Mouse (Mus musculus) neural tube, embryonic 13.5 days (tissue): ENCODE data around the gene Mindy1. TPM values are rescaled to one million over a fixed set of nuclear protein-coding genes. Genes with fewer than 3 reads are reported as not detected.

Source experiments
- ATAC-seq: fragments of 200-750 bp; cut with Nextera tagmentation; 2 replicates; pipeline ENCODE4 v1.8.0; 2017; ENCODE audit warnings: low read depth, mild to moderate bottlenecking, moderate TSS enrichment, moderate library complexity
- H3K27ac ChIP-seq: fragments of 300-500 bp; sonication (generic); replicated peaks from 2 replicates; pipeline ENCODE4 v1.5.1; 2015; ENCODE audit warnings: moderate library complexity, mild to moderate bottlenecking, inconsistent platforms
- H3K27me3 ChIP-seq: fragments of 300-500 bp; sonication (generic); 2 replicates; pipeline ENCODE4 v1.6.1; 2015; ENCODE audit warnings: mild to moderate bottlenecking, inconsistent platforms
- H3K36me3 ChIP-seq: fragments of 300-500 bp; sonication (generic); 2 replicates; pipeline ENCODE4 v1.6.1; 2015; ENCODE audit warnings: mild to moderate bottlenecking, inconsistent platforms
- H3K4me1 ChIP-seq: fragments of 300-500 bp; sonication (generic); replicated peaks from 2 replicates; pipeline ENCODE4 v1.6.1; 2015; ENCODE audit warnings: inconsistent platforms
- H3K4me2 ChIP-seq: fragments of 300-500 bp; sonication (generic); 2 replicates; pipeline ENCODE4 v1.6.1; 2015; ENCODE audit warnings: inconsistent platforms, mild to moderate bottlenecking, moderate library complexity
- H3K4me3 ChIP-seq: fragments of 300-500 bp; sonication (generic); 2 replicates; pipeline ENCODE4 v1.5.1; 2015; ENCODE audit warnings: mild to moderate bottlenecking, inconsistent platforms
- H3K9ac ChIP-seq: fragments of 300-500 bp; sonication (generic); 2 replicates; pipeline ENCODE4 v1.6.1; 2015; ENCODE audit warnings: moderate library complexity, mild to moderate bottlenecking, inconsistent platforms
- H3K9me3 ChIP-seq: fragments of 300-500 bp; sonication (generic); 2 replicates; pipeline ENCODE4 v1.6.1; 2016; ENCODE audit warnings: inconsistent platforms
- WGBS: fragments of 180-500 bp; shearing (Covaris S2); methylation state at CpG from one replicate; pipeline ENCODE4 v1.1.7; 2015; 5-methylcytosine and 5-hydroxymethylcytosine counted together
- polyA plus RNA-seq: library from polyadenylated mRNA; unstranded; fragments of >200 nt; fragmentation: Nextera tagmentation; extraction: Ambion mirVana; gene quantifications from 2 replicates; pipeline ENCODE4 v1.2.1, GENCODE M21; 2015

The Mindy1 gene
- polyA plus RNA-seq, 1 experiment from 2014 or later, result 52.7 TPM

DNA sequence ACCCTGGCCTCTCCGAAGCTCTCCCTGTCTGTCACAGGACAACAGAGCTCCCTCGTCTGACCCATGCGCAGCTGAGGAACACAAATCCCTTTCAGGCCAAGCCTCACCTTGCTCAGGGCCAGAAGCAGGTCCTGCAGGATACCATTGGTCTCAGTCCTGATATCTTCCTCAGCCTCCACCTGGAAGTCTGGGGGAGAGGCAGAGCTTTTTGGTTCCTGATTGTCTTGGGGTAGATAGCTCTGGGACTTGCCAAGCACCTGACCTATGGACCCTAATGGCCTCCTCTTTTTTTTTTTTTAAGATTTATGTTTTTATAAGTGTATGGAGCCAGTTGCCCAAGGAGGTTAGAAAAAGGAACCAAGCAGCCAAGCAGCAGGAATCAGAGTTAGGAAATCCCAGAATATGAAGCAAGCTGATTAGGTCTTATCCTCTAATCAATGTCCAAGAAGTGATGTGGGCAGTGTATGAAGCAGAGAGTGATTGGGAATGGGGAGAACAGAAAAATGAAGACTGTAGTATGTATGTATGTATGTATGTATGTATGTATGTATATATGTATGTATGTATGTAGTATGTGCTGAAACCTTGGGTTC lies 20.2 kb downstream of the Mindy1 start:
- ATAC-seq, result no peak
- Histone ChIP-seq H3K9me3 (no peaks in the 10 kb centered on the region), H3K4me1 (no peaks in the 10 kb centered on the region), H3K9ac (no peak overlapping the region), H3K36me3 (peaks cover 17% of the 10 kb centered on the region), H3K4me2 (no peak overlapping the region), H3K4me3 (no peak overlapping the region), H3K27me3 (no peaks in the 10 kb centered on the region), H3K27ac (no peak overlapping the region)
- 86% methylated on average over 3 of the region's 3 CpGs for WGBS

DNA sequence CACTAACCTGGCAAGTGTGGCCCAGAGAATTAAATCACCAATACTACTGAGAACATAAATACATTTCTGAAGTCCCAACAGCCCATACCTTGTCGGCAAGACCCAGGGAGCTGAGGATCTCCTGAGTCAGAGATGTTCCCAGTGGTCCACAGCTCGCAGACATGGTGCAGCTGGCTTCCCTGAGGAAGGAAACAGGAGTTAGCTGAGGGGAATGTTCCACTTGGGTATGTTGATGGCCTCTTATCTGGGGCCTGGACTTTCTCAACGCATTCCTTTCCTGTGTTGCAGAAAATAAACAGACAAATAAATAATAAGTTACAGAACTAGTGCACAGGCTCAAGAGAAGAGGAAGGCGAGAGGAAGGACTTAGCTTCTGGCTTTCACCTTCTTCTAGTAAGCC lies 25.1 kb downstream of the Mindy1 start:
- Histone ChIP-seq H3K9ac (no peak overlapping the region), H3K27me3 (no peaks in the 10 kb centered on the region), H3K27ac (no peak overlapping the region), H3K36me3 (no peaks in the 10 kb centered on the region), H3K4me2 (no peak overlapping the region), H3K9me3 (no peaks in the 10 kb centered on the region), H3K4me1 (no peaks in the 10 kb centered on the region), H3K4me3 (no peak overlapping the region)
- ATAC-seq, result no peak
- WGBS, result 86% methylated on average over 4 of the region's 4 CpGs

DNA sequence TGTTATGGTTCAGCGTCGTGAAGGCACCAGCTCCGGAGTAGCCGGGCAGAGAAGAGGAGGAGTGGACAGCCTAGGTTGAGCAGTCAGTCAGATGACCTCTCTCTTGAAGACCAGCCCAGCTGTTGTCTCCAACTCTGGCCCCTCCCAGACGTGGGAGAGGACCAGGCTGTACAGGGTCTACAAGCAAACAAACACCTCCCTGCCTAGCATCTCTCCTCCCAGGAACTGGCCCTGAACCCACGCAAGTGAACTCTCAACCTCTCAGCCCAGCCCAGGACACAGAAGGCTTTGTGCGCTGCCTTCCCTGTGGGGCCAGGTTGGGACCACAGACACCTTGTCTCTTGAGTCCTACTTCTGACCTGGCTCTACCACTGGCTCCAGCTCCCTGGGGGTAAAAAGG lies 26.0 kb downstream of the Mindy1 start, which contains the start of gene Anxa9:
Gene Anxa9, minus strand, starts transcription at position 77 of the 400 bp plus-strand sequence.
- H3K9ac ChIP-seq, result no peak within 1 kb of the TSS
- H3K9me3 ChIP-seq, result no peaks in the 10 kb centered on the region
- WGBS, result 74% methylated on average over 7 of the region's 7 CpGs
- no peak for ATAC-seq
- H3K4me2 ChIP-seq, result no peak within 1 kb of the TSS
- no peak within 1 kb of the TSS for H3K27ac ChIP-seq
- H3K4me3 ChIP-seq, result no peak within 1 kb of the TSS
- no peaks in the 10 kb centered on the region for H3K27me3 ChIP-seq
- H3K36me3 ChIP-seq, result no peaks in the 10 kb centered on the region
- no peaks in the 10 kb centered on the region for H3K4me1 ChIP-seq

DNA sequence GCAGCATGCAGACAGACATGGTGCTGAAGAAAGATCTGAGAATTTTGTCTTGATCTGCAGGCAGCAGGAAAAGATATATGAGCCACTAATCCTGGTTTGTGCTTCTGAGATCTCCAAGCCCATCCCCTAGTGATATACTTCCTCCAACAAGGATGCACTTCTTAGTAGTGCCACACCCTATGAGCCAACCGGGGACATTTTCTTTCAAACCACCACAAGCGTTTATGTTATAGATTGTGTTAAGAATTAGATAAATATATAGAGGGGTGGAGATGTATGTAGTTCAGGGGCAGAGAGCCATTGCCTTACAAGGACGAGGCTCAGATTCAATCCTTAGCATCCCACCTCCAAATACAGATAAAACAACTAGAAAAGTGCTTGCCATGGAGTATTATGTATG lies 29.4 kb downstream of the Mindy1 start:
- WGBS, result 68% methylated on average over 3 of the region's 3 CpGs
- no peak for ATAC-seq

DNA sequence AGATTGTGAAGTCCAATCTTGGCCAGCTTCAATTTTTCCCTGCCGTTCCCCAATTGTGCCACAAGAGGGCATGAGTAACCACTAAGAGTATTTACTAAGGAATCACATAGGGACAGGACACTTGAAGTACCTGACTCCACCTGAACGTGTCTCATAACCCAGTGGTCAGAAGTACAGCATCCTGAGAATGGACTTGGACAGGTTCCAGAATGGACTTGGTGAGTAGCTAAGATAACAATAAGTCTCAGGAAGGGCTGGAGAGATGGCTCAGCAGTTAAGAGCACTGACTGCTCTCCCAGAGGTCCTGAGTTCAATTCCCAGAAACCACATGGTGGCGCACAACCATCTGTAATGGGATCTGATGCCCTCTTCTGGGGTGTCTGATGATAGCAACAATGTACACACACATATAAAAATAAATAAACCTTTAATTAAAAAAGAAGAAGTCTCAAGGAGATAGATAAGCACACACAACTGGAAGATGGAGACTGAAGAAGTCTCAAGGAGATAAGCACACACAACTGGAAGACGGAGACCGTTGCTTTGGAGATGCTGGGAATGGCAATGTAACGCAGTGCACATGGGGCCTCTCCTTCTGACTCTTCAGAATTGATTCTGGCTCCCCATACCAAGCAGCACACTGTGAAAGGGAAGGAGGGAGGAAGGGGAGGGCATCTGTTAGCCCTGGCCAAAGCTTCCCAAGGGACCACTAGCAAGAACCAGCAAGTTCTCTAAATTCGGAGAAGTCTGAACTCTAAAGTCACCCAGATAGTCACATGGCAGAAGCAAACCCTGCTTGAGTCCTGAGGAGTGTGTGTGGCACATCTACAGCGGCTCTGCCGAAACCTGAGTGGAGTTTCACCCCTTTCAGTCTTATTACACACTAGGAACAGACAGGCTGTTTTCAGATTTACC lies 30.1 kb downstream of the Mindy1 start:
- Histone ChIP-seq H3K9ac (no peak overlapping the region), H3K4me3 (no peak overlapping the region), H3K27ac (no peak overlapping the region), H3K27me3 (no peaks in the 10 kb centered on the region), H3K4me1 (peaks cover 15% of the 10 kb centered on the region), H3K9me3 (no peaks in the 10 kb centered on the region), H3K4me2 (no peak overlapping the region), H3K36me3 (no peaks in the 10 kb centered on the region)
- 71% methylated on average over 9 of the region's 9 CpGs for WGBS
- ATAC-seq, result no peak

More for the DNA sequence above, 29.4 kb downstream of the Mindy1 start:
- no peaks in the 10 kb centered on the region for H3K27me3 ChIP-seq
- H3K27ac ChIP-seq, result no peak overlapping the region
- H3K4me2 ChIP-seq, result no peak overlapping the region
- no peak overlapping the region for H3K4me3 ChIP-seq
- H3K9ac ChIP-seq, result no peak overlapping the region
- H3K9me3 ChIP-seq, result no peaks in the 10 kb centered on the region
- no peaks in the 10 kb centered on the region for H3K36me3 ChIP-seq
- peaks cover 8% of the 10 kb centered on the region; the same call in 1 of the 2 replicates for H3K4me1 ChIP-seq

DNA sequence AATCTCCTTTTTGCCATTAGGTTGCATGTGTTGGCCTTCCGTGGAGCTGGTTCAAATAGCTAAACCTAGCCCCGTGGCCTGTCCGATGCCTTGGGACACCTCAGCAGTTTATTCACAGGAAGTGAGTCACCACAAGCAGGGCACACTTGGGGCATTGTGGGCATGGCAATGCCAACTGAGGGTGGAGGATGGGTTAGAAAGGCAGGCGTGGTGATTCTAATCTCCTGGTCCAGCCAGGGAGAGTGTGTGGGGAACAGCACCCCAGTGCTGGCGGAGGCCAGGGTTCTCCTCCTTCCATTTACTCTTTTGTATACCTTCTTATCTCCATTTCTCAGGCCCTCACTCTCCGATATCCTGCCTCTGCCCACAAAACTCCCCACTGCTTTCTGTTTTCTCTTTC lies 31.5 kb downstream of the Mindy1 start:
- no peak for ATAC-seq

DNA sequence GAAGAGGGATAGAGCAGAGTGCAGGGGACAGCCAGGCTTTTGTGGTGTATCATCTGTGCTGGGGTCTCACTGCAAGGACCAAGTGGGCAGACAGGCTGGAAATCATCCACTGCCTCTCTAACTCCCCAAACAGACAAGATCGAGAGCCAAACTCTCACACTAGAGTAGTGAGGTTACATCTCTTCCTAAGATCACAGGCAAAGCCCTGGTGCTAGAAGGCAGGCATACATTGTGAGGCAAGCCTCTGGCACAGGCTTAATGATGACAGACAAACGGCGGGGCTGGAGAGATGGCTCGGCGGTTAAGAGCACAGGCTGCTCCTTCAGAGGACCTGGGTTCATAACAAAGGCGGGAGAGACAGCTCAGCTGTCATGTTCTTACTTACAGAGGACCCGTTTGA lies 32.3 kb downstream of the Mindy1 start:
- ATAC-seq, result no peak
- WGBS, result 38% methylated on average over 7 of the region's 7 CpGs

More for the DNA sequence above, 31.5 kb downstream of the Mindy1 start:
- no peaks in the 10 kb centered on the region for H3K9me3 ChIP-seq
- H3K27me3 ChIP-seq, result no peaks in the 10 kb centered on the region
- WGBS, result 83% methylated on average over 6 of the region's 6 CpGs
- no peak overlapping the region for H3K4me2 ChIP-seq
- no peaks in the 10 kb centered on the region for H3K36me3 ChIP-seq
- H3K4me1 ChIP-seq, result peaks cover 27% of the 10 kb centered on the region
- H3K4me3 ChIP-seq, result no peak overlapping the region
- no peak overlapping the region for H3K27ac ChIP-seq
- H3K9ac ChIP-seq, result no peak overlapping the region

DNA sequence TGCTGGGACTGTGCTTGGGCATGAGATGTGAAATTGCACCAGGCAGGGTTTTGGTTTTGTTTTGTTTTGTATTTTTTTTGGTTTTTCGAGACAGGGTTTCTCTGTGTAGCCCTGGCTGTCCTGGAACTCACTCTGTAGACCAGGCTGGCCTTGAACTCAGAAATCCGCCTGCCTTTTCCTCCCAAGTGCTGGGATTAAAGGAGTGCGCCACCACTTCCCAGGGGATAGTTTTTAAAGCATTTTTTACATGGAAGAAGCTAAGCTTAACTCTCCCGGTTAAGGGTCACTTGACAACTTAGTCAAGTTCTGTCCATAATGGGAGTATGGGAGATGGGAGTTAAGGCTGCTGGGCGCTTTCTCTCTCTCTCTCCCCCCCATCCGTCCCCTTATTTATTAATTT lies 32.9 kb downstream of the Mindy1 start:
- Histone ChIP-seq H3K27me3 (no peaks in the 10 kb centered on the region), H3K27ac (0 out of 2 replicates have a peak overlapping the region, but pooled peaks have one; percentile 92), H3K4me2 (peak overlapping the region; percentile 81), H3K9me3 (no peaks in the 10 kb centered on the region), H3K36me3 (no peaks in the 10 kb centered on the region), H3K4me3 (peak overlapping the region; percentile 88), H3K4me1 (peaks cover 39% of the 10 kb centered on the region), H3K9ac (0 out of 2 replicates have a peak overlapping the region, but pooled peaks have one; percentile 98)
- ATAC-seq, result no peak
- 62% methylated on average over 6 of the region's 6 CpGs for WGBS

More for the DNA sequence above, 32.3 kb downstream of the Mindy1 start:
- Histone ChIP-seq H3K27me3 (no peaks in the 10 kb centered on the region), H3K4me1 (peaks cover 33% of the 10 kb centered on the region), H3K36me3 (no peaks in the 10 kb centered on the region), H3K4me2 (no peak overlapping the region), H3K9ac (no peak overlapping the region), H3K4me3 (no peak overlapping the region), H3K9me3 (no peaks in the 10 kb centered on the region), H3K27ac (no peak overlapping the region)

DNA sequence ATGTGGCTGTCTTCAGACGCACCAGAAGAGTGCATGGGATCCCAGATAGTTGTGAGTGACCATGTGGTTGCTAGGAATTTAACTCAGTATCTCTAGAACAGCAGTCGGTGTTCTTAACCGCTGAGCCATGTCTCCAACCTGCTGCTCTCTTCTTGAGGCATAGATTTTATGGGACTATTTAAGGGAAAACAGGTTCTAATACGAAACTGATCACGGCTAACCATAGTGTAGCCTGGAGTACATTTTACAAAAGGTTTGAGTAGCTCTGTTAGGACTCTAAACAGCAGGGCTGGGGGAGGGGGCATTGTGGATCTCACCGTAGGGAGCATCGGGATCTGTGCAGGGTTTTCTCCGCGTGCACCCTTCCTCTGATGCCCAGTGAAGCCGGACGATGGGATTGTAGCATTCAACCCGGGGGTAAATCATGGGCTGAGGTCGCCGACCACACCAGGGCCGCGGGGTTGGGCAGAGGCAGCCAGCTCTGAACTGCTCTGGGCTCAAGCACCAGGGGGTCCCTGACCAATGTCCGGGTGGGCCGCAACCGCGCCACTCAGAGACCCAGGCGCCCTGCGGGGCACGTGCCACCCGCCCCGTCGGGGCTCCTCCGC lies 33.4 kb downstream of the Mindy1 start, which contains the start of gene Cers2:
Gene Cers2, plus strand, starts transcription at position 306 of the 608 bp plus-strand sequence.
- peak; percentile 30 for ATAC-seq
- 4% methylated on average over 27 of the region's 27 CpGs for WGBS
- peak within 1 kb of the TSS; percentile 92 for H3K27ac ChIP-seq

DNA sequence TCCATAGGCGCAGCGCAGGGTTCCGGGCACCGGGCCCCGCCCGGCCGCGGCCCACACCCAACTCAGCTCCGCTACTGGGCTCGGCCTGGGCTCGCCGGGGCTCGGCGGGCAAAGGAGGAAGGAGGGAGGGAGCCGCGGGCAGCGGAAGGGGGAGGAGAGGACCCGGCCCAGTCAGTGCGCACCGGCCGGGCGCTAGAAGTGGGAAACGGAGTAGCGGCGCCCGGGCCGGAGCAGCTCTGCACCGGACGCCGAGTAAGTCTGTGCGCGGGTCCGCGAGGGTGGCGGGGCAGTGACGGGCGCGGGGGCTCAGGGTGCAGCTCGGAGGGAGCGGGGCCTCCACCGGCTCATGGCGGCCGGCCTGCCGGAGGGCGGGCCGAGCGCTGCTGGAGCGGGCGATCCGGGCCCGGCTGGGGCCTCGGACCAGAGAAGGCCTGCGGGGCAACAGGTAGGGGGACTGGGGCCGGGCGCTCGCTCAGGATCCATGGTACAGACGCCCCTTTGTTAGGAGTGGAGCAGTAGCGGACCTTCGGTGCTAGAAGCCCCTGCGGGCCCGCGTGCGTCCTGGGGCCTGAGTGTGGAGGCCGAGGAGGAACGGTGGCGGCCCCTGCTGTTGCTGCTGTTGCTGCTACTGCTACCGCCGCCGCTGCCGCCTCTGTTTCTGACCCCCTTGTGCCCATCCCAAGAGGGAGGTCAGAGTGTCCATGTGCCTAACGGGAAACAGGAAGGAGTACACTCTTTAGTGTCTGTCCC lies 34.1 kb downstream of the Mindy1 start:
- H3K27me3 ChIP-seq, result no peaks in the 10 kb centered on the region
- H3K36me3 ChIP-seq, result peaks cover 6% of the 10 kb centered on the region; the same call in 1 of the 2 replicates
- under 1% methylated on average over 69 of the region's 71 CpGs for WGBS
- H3K4me3 ChIP-seq, result peak overlapping the region; percentile 88
- peak overlapping the region; percentile 92 for H3K27ac ChIP-seq
- no peaks in the 10 kb centered on the region for H3K9me3 ChIP-seq
- H3K4me1 ChIP-seq, result peaks cover 42% of the 10 kb centered on the region
- peak; percentile 94 for ATAC-seq
- H3K4me2 ChIP-seq, result peak overlapping the region; percentile 81
- H3K9ac ChIP-seq, result peak overlapping the region; percentile 98

More for the DNA sequence above, 33.4 kb downstream of the Mindy1 start, which contains the start of gene Cers2:
- peak within 1 kb of the TSS; percentile 98 for H3K9ac ChIP-seq
- H3K36me3 ChIP-seq, result no peaks in the 10 kb centered on the region
- peaks cover 42% of the 10 kb centered on the region for H3K4me1 ChIP-seq
- peak within 1 kb of the TSS; percentile 81 for H3K4me2 ChIP-seq
- peak within 1 kb of the TSS; percentile 88 for H3K4me3 ChIP-seq
- no peaks in the 10 kb centered on the region for H3K9me3 ChIP-seq
- H3K27me3 ChIP-seq, result no peaks in the 10 kb centered on the region

DNA sequence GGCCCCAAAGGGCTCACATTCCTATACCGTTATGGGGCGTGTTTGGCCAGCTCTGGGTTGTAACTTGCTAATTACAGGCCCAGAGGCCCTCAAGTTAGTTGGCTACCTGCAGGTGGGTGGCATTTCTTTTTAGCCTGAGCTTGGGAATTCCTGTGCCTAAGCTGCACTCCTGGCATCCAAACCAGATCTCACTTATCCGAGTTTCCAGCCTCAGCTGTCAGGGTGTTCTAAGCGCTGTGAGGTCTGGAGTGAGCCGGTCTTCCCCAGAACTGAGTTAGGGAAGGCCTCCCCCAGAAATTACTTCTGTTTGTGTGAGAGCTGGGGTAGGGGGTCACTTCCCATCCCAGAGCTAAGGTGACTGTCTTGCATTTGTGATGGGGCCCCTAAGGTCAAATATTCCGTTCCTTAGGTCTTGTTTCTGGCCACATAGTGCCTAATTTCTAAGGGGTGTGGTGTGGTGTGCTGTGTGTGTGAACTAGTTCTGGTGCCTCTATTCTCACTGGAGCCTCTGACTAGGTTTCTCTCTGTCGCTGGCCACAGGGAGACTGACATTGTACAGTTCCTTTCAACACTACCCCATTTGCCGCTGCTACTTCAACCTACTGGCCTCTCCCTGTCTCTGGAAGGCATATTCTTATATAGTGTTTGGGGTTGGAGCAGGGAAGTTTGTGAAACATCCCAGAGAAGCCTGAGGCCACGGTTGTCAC lies 34.9 kb downstream of the Mindy1 start:
- WGBS, result 15% methylated on average over 9 of the region's 9 CpGs
- Histone ChIP-seq H3K9me3 (no peaks in the 10 kb centered on the region), H3K27ac (peak overlapping the region; percentile 92), H3K27me3 (no peaks in the 10 kb centered on the region), H3K4me3 (peak overlapping the region; percentile 88), H3K4me1 (peaks cover 42% of the 10 kb centered on the region), H3K36me3 (peaks cover 13% of the 10 kb centered on the region), H3K9ac (peak overlapping the region; percentile 98), H3K4me2 (peak overlapping the region; percentile 81)
- no peak for ATAC-seq
